Mouse (Mus musculus): Measurements from ENCODE around the gene Ctnnd2. TPM values are rescaled to one million over a fixed set of nuclear protein-coding genes. Genes with fewer than 3 reads are reported as not detected.

Gene Ctnnd2
- polyA plus RNA-seq, 1 experiment from 2014 or later = 3.8 TPM

DNA sequence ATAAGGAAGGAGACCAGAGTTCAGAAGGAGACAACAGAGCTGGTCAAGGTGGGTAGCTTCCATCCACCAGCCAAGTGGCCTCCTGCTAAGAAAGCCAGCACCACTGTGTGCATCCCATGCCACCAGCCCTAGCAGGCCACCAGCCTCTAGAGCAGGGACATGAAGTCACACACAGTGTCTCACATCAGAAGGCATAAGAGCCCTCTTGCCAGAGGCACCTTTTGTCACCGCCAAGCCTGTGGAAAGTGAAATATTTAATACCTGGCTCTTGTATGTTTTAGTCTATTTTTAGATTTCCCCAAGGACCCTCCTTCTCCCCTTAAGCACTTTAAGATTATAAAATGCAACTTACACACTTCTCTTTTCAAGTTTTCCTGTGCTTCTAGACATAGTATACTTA, 802.0 kb downstream of the Ctnnd2 start:
- WGBS = 92% methylated on average over 1 of the region's 1 CpGs
- H3K4me2 ChIP-seq (ENCODE audit: low read length) = no peak overlapping the region
- ATAC-seq (replicated peaks; ENCODE audit: low FRiP score, low TSS enrichment, low read depth) (no peak), DNase-seq (ENCODE audit: low spot score) (no peak)
- H3K27me3 ChIP-seq (replicated peaks; ENCODE audit: control insufficient read depth, insufficient read depth, low read length) = no peaks in the 10 kb centered on the region
- H3K36me3 ChIP-seq (ENCODE audit: control insufficient read depth, insufficient read depth, low read length) = no peaks in the 10 kb centered on the region
- H3K27ac ChIP-seq (ENCODE audit: low read depth) = no peak overlapping the region
- no peaks in the 10 kb centered on the region for H3K4me1 ChIP-seq (replicated peaks; ENCODE audit: control insufficient read depth, insufficient read depth, low read length)
- no peaks in the 10 kb centered on the region for H3K9me3 ChIP-seq (ENCODE audit: control insufficient read depth, low read length)
- no peak overlapping the region for H3K4me3 ChIP-seq (ENCODE audit: low read depth, low read length)
- no peak overlapping the region for H3K9ac ChIP-seq (ENCODE audit: low read length)

DNA sequence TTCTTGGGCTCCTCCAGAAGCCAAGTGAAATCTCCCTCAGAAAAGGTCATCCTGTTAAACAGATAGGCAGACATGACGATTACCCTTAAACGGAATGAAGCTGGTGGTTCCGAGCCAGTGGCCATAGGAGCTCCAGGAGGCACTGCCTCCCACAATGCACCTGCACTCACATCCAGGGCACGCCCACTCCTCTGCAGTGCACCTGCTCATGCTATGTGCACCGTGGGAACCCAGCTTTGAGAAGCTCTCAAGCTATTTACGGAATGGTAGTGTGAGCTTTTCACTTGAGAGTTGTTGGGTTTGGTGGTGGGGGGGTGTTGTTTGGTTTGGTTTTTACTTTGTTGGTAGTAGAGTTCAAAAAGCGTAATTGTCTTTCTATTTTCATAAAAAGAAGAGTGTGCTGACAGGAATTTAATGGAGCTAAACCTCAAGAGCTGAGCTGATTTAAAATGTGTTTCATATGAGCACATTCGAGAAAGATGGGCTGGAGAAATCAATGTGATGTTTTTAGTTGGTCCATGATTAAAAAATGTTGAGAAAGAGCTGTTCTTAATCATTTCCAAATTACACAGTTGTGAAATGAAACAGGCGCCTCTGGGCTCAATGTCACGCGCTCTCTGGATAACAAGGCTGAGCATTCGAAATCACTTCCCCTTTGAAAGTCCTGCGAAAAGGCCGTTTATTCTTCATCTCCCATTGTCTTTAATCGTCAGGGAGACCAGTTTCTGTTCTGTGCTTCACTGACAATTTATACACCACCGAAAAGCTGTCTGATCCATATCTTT, 802.8 kb downstream of the Ctnnd2 start:
- 80% methylated on average over 16 of the region's 16 CpGs for WGBS
- no peak overlapping the region for H3K9ac ChIP-seq (ENCODE audit: low read length)
- no peak for ATAC-seq (replicated peaks; ENCODE audit: low FRiP score, low TSS enrichment, low read depth)
- no peak for DNase-seq (ENCODE audit: low spot score)
- no peak overlapping the region for H3K4me3 ChIP-seq (ENCODE audit: low read depth, low read length)
- no peaks in the 10 kb centered on the region for H3K9me3 ChIP-seq (ENCODE audit: control insufficient read depth, low read length)
- H3K27ac ChIP-seq (ENCODE audit: low read depth) = no peak overlapping the region
- no peaks in the 10 kb centered on the region for H3K4me1 ChIP-seq (replicated peaks; ENCODE audit: control insufficient read depth, insufficient read depth, low read length)
- no peaks in the 10 kb centered on the region for H3K27me3 ChIP-seq (replicated peaks; ENCODE audit: control insufficient read depth, insufficient read depth, low read length)
- H3K4me2 ChIP-seq (ENCODE audit: low read length) = no peak overlapping the region
- no peaks in the 10 kb centered on the region for H3K36me3 ChIP-seq (ENCODE audit: control insufficient read depth, insufficient read depth, low read length)

DNA sequence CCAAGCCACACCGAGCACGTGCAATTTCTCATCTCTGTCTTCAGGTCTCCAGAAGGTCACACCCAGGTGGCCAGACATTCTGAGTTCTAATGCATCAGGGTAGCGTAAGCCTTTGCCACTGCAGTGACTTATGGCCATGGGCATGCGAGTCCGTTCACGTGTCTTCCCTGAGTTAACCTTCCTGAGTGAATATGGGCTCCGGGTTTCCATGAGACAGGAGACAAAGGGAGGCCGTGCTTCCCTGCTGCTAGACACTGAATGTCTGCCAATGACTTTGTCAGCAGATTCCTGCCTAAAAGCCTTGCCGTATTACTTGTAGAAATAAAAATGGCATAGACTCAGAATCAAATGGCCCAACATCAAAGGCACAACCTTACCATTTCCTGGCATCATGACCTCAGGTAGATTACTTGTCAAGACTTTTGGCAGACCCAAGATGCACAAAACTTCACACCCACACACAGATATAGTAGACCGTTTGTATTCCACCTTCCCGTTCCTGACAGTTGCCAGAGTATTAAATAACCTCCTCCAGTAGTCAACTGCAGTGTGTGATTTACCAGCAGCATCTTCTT, 804.9 kb downstream of the Ctnnd2 start:
- Histone ChIP-seq H3K27ac (ENCODE audit: low read depth) (no peak overlapping the region), H3K4me2 (ENCODE audit: low read length) (no peak overlapping the region), H3K36me3 (ENCODE audit: control insufficient read depth, insufficient read depth, low read length) (no peaks in the 10 kb centered on the region), H3K4me3 (ENCODE audit: low read depth, low read length) (no peak overlapping the region), H3K4me1 (replicated peaks; ENCODE audit: control insufficient read depth, insufficient read depth, low read length) (no peaks in the 10 kb centered on the region), H3K9me3 (ENCODE audit: control insufficient read depth, low read length) (no peaks in the 10 kb centered on the region), H3K27me3 (replicated peaks; ENCODE audit: control insufficient read depth, insufficient read depth, low read length) (no peaks in the 10 kb centered on the region), H3K9ac (ENCODE audit: low read length) (no peak overlapping the region)
- 65% methylated on average over 11 of the region's 11 CpGs for WGBS
- ATAC-seq (replicated peaks; ENCODE audit: low FRiP score, low TSS enrichment, low read depth) (no peak), DNase-seq (ENCODE audit: low spot score) (no peak)

DNA sequence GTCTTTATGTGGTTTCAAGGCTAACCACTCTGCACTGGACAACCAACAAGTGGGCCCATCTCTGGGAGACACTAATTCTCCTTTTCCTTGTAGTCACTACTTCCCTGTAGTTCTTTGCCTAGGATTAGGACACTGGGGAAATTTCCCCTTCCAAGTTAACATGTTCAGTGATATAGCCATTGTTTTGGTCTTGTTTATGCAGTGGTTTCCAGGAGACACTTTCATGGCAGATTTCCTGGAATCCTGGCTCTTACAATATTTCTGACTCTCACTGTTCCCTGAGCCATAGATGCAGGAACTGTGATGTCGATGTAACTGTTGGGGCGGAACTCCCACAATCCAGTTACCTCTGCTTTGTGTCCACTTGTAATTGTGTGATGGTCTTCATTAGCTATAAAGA, 814.5 kb downstream of the Ctnnd2 start:
- ATAC-seq (replicated peaks; ENCODE audit: low FRiP score, low TSS enrichment, low read depth) (no peak), DNase-seq (ENCODE audit: low spot score) (no peak)
- WGBS = 94% methylated on average over 2 of the region's 2 CpGs
- Histone ChIP-seq H3K9me3 (ENCODE audit: control insufficient read depth, low read length) (no peaks in the 10 kb centered on the region), H3K27me3 (replicated peaks; ENCODE audit: control insufficient read depth, insufficient read depth, low read length) (no peaks in the 10 kb centered on the region), H3K4me3 (ENCODE audit: low read depth, low read length) (no peak overlapping the region), H3K27ac (ENCODE audit: low read depth) (no peak overlapping the region), H3K9ac (ENCODE audit: low read length) (no peak overlapping the region), H3K36me3 (ENCODE audit: control insufficient read depth, insufficient read depth, low read length) (no peaks in the 10 kb centered on the region), H3K4me2 (ENCODE audit: low read length) (no peak overlapping the region), H3K4me1 (replicated peaks; ENCODE audit: control insufficient read depth, insufficient read depth, low read length) (no peaks in the 10 kb centered on the region)

DNA sequence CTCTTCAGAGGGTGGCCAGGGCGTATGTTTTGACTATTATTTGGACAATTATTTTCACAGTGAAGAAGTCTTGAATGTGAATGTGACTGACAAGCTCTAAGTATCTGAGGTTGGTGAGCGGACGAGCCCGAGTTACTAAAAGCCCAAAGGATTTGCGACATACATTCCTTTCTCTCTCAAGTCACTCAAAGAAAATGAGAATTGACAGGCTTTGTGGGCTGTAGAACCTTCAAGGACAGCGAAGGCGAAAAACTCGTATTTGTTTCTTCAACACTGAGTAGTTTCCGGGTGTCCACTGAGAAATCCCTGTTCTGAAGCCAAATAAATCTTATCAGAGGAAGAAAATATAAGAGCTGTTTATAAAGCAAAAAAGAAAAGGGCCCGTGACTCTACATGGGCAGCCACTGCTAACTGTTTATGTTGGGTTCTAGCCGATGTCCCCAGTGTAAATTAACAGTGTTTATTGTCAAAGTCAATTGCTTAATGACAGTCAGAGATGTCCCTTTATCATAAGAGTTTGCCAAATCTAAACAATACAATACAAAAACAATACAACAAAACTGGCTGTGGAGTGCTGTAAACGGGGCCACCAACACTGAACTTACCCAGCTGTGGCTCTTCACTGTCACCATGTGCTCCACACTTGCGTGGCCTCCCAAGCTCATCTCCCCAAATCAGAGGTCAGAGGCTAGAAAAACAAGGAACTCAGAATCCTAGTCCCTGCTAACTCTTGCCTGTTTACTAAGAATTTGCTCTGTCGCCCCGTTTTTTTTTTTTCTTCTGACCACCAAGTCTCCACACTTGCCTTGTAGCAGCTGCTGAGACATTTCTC, 818.2 kb downstream of the Ctnnd2 start:
- no peaks in the 10 kb centered on the region for H3K36me3 ChIP-seq (ENCODE audit: control insufficient read depth, insufficient read depth, low read length)
- 44% methylated on average over 15 of the region's 15 CpGs for WGBS
- no peak overlapping the region for H3K27ac ChIP-seq (ENCODE audit: low read depth)
- no peaks in the 10 kb centered on the region for H3K9me3 ChIP-seq (ENCODE audit: control insufficient read depth, low read length)
- H3K27me3 ChIP-seq (replicated peaks; ENCODE audit: control insufficient read depth, insufficient read depth, low read length) = no peaks in the 10 kb centered on the region
- H3K4me3 ChIP-seq (ENCODE audit: low read depth, low read length) = no peak overlapping the region
- DNase-seq (ENCODE audit: low spot score) (no peak), ATAC-seq (replicated peaks; ENCODE audit: low FRiP score, low TSS enrichment, low read depth) (no peak)
- no peaks in the 10 kb centered on the region for H3K4me1 ChIP-seq (replicated peaks; ENCODE audit: control insufficient read depth, insufficient read depth, low read length)
- H3K9ac ChIP-seq (ENCODE audit: low read length) = no peak overlapping the region
- H3K4me2 ChIP-seq (ENCODE audit: low read length) = no peak overlapping the region

DNA sequence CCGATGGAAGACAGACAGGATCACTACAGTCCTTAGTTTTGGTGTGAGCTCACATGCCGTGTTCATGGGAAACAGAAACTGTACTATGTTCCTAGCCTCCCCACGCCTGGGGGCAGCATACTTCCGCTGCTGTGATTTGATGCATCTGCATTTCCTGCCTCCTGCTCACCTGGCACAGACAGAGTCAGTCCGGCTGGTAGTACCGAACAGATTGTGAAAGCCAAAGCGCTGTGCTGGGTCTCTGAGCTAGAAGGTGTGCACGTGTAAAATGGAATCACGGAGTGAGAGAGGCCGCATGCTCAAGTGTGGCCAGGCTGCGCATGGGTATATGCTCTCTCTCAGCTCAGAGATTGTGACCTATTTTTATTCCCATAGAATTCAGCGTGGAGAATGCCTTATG, 820.0 kb downstream of the Ctnnd2 start:
- Histone ChIP-seq H3K9ac (ENCODE audit: low read length) (no peak overlapping the region), H3K9me3 (ENCODE audit: control insufficient read depth, low read length) (no peaks in the 10 kb centered on the region), H3K4me3 (ENCODE audit: low read depth, low read length) (no peak overlapping the region), H3K4me2 (ENCODE audit: low read length) (no peak overlapping the region), H3K27me3 (replicated peaks; ENCODE audit: control insufficient read depth, insufficient read depth, low read length) (no peaks in the 10 kb centered on the region), H3K4me1 (replicated peaks; ENCODE audit: control insufficient read depth, insufficient read depth, low read length) (no peaks in the 10 kb centered on the region), H3K36me3 (ENCODE audit: control insufficient read depth, insufficient read depth, low read length) (no peaks in the 10 kb centered on the region), H3K27ac (ENCODE audit: low read depth) (no peak overlapping the region)
- ATAC-seq (replicated peaks; ENCODE audit: low FRiP score, low TSS enrichment, low read depth) = no peak
- WGBS = 87% methylated on average over 12 of the region's 12 CpGs
- no peak for DNase-seq (ENCODE audit: low spot score)

DNA sequence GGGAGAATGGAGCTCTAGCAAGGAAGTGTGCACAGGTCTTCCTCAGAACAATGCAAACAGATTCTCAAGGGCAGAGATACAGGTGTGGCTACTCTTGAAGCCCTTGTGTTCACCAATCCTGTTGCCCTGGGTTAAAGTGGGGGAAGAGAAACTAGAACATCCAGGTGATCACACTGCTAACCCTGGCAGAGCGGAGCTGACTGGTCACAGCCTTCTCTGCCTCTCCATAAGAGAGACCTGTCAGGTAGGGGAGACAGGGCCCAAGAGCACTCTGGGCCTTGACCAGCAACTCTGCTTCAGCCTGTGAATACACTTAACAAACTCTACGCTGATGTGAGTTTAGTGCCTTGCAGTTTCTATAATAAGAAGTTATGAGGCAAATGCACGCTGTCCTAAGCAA, 820.5 kb downstream of the Ctnnd2 start:
- WGBS = 85% methylated on average over 3 of the region's 3 CpGs
- H3K36me3 ChIP-seq (ENCODE audit: control insufficient read depth, insufficient read depth, low read length) = no peaks in the 10 kb centered on the region
- no peak overlapping the region for H3K4me3 ChIP-seq (ENCODE audit: low read depth, low read length)
- DNase-seq (ENCODE audit: low spot score) (no peak), ATAC-seq (replicated peaks; ENCODE audit: low FRiP score, low TSS enrichment, low read depth) (no peak)
- H3K4me1 ChIP-seq (replicated peaks; ENCODE audit: control insufficient read depth, insufficient read depth, low read length) = no peaks in the 10 kb centered on the region
- no peaks in the 10 kb centered on the region for H3K9me3 ChIP-seq (ENCODE audit: control insufficient read depth, low read length)
- H3K4me2 ChIP-seq (ENCODE audit: low read length) = no peak overlapping the region
- no peak overlapping the region for H3K9ac ChIP-seq (ENCODE audit: low read length)
- no peaks in the 10 kb centered on the region for H3K27me3 ChIP-seq (replicated peaks; ENCODE audit: control insufficient read depth, insufficient read depth, low read length)
- H3K27ac ChIP-seq (ENCODE audit: low read depth) = no peak overlapping the region

DNA sequence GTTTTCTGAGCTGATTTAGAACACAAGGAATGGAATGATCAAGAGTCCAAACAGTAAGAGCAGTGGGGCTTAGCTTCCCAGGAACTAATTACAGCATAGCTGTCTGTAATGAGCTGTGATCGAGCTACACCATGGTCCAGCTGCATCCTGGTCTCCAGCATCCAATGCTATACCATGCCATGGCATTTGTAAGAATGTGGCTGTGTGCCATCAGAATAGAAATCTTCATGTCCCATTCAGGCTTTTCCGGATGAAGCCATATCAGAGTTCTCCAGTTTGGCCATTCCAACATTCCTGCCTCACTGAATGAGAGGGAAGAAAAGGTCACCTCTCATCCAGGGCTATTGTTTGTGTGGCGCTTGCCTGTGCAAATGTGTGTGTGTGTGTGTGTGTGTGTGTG, 823.0 kb downstream of the Ctnnd2 start:
- Histone ChIP-seq H3K36me3 (ENCODE audit: control insufficient read depth, insufficient read depth, low read length) (no peaks in the 10 kb centered on the region), H3K27me3 (replicated peaks; ENCODE audit: control insufficient read depth, insufficient read depth, low read length) (no peaks in the 10 kb centered on the region), H3K4me2 (ENCODE audit: low read length) (no peak overlapping the region), H3K4me1 (replicated peaks; ENCODE audit: control insufficient read depth, insufficient read depth, low read length) (no peaks in the 10 kb centered on the region), H3K9ac (ENCODE audit: low read length) (no peak overlapping the region), H3K4me3 (ENCODE audit: low read depth, low read length) (no peak overlapping the region), H3K27ac (ENCODE audit: low read depth) (no peak overlapping the region), H3K9me3 (ENCODE audit: control insufficient read depth, low read length) (no peaks in the 10 kb centered on the region)
- DNase-seq (ENCODE audit: low spot score) (no peak), ATAC-seq (replicated peaks; ENCODE audit: low FRiP score, low TSS enrichment, low read depth) (no peak)
- WGBS = 81% methylated on average over 3 of the region's 3 CpGs
